Mouse (Mus musculus) common myeloid progenitor, adult 5-6 weeks (primary cell): ENCODE data around the gene 1700012P22Rik. TPM values are rescaled to one million over a fixed set of nuclear protein-coding genes. Genes with fewer than 3 reads are reported as not detected.

Source experiments
- total RNA-seq: library from RNA; stranded (forward); fragments of 200-1000, 187-1606 nt; gene quantifications from 2 replicates; pipeline ENCODE4 v1.2.3, GENCODE M21; 2017

The 1700012P22Rik gene
- total RNA-seq, 1 experiment from 2014 or later = not detected

Other genes with a start within 250 kb of the 1700012P22Rik start
- gene Oog2, start 248.1 kb downstream of the 1700012P22Rik start, total RNA-seq = not detected in 2 replicates
- not detected in 2 replicates for gene C87977, start 225.5 kb downstream of the 1700012P22Rik start, total RNA-seq
- gene Pramel5, start 158.3 kb downstream of the 1700012P22Rik start, total RNA-seq = not detected in 2 replicates
- not detected in 2 replicates for gene Gm13128, start 108.5 kb downstream of the 1700012P22Rik start, total RNA-seq
- gene Gm13119, start 80.8 kb downstream of the 1700012P22Rik start, total RNA-seq = not detected in 2 replicates
- gene Pramef20, start 60.8 kb downstream of the 1700012P22Rik start, total RNA-seq = not detected in 2 replicates
- not detected in 2 replicates for gene Pramef12, start 30.3 kb downstream of the 1700012P22Rik start, total RNA-seq
- gene Gm9944, start 14.5 kb upstream of the 1700012P22Rik start, total RNA-seq = not detected in 2 replicates
- gene Aadacl3, start 25.0 kb upstream of the 1700012P22Rik start, total RNA-seq = not detected in 2 replicates
- not detected in 2 replicates for gene 9430007A20Rik, start 81.0 kb upstream of the 1700012P22Rik start, total RNA-seq
- gene Gm13124, start 126.4 kb upstream of the 1700012P22Rik start, total RNA-seq = not detected in 2 replicates
- gene Aadacl4, start 174.9 kb upstream of the 1700012P22Rik start, total RNA-seq = not detected in 2 replicates
- gene Gm436, start 247.6 kb upstream of the 1700012P22Rik start, total RNA-seq = not detected in 2 replicates